10 mouse cellular contexts compared by ENCODE assay signal in genomic region chr16:33655443-33655842, GRCm38 (mm10).
"Had no signal": no experiment of that assay in that cellular context is flagged by ENCODE, and none has a peak within 500 bp of the region (broad histone marks: within the 10 kb centered on the region; RNA-seq: fewer than 3 reads in every experiment).

No protein-coding gene starts in this region.

- DNase-seq: kidney, adult 2 months; kidney, postnatal 14 days; layer of hippocampus, adult 9-11 months; layer of hippocampus, postnatal 36 days; lung, adult 2 months; lung, postnatal 36 days; right cerebral cortex, postnatal 4 days; spleen, adult 18-20 months; thymus, adult 2 months; thymus, postnatal 25 days had no signal
